Mouse (Mus musculus) hindbrain, postnatal 0 days (tissue): ENCODE results near the gene Hoxc10. TPM values are rescaled to one million over a fixed set of nuclear protein-coding genes. Genes with fewer than 3 reads are reported as not detected.

ENCODE experiments used
- ATAC-seq: fragments of 200-750 bp; cut with Nextera tagmentation; 2 replicates; pipeline ENCODE4 v1.8.0; 2017; ENCODE audit warnings: mild to moderate bottlenecking, moderate TSS enrichment, moderate library complexity
- DNase-seq: peaks from one replicate; pipeline ENCODE4 v3.0.0-alpha.2; 2015; ENCODE audit warnings: low spot score
- H3K27ac ChIP-seq: fragments of 300-500 bp; sonication (generic); 2 replicates; pipeline ENCODE4 v1.5.1; 2014; ENCODE audit warnings: mild to moderate bottlenecking
- H3K27me3 ChIP-seq: fragments of 300-500 bp; sonication (generic); 2 replicates; pipeline ENCODE4 v1.6.1; 2014; ENCODE audit warnings: low read length, mixed read lengths; ENCODE audit not compliant: insufficient read depth
- H3K36me3 ChIP-seq: fragments of 300-500 bp; sonication (generic); 2 replicates; pipeline ENCODE4 v1.6.1; 2014; ENCODE audit warnings: low read length, mixed read lengths; ENCODE audit not compliant: insufficient read depth
- H3K4me1 ChIP-seq: fragments of 300-500 bp; sonication (generic); 2 replicates; pipeline ENCODE4 v1.6.1; 2014; ENCODE audit warnings: antibody characterized with exemption, low read length, mixed read lengths; ENCODE audit not compliant: insufficient read depth
- H3K4me2 ChIP-seq: fragments of 300-500 bp; sonication (generic); 2 replicates; pipeline ENCODE4 v1.6.1; 2014; ENCODE audit warnings: low read depth, mild to moderate bottlenecking, low read length, moderate library complexity, mixed read lengths
- H3K4me3 ChIP-seq: fragments of 300-500 bp; sonication (generic); 2 replicates; pipeline ENCODE4 v1.5.1; 2014; ENCODE audit warnings: low read length
- H3K9ac ChIP-seq: fragments of 300-500 bp; sonication (generic); replicated peaks from 2 replicates; pipeline ENCODE4 v1.6.1; 2014; ENCODE audit warnings: mild to moderate bottlenecking, low read length, moderate library complexity, mixed read lengths
- H3K9me3 ChIP-seq: fragments of 300-500 bp; sonication (generic); 2 replicates; pipeline ENCODE4 v1.6.1; 2016; ENCODE audit warnings: low read length, mixed read lengths
- CTCF ChIP-seq: IDR thresholded peaks from 2 replicates; pipeline ENCODE4 v1.5.1; 2016; ENCODE audit warnings: antibody characterized with exemption, control low read depth, low read depth
- WGBS: fragments of 180-500 bp; shearing (Covaris S2); extraction: QIAGEN DNeasy Blood & Tissue Kit; methylation state at CpG from one replicate; pipeline ENCODE4 v1.1.7; 2014; 5-methylcytosine and 5-hydroxymethylcytosine counted together
- polyA plus RNA-seq: library from polyadenylated mRNA; unstranded; fragments of >200 nt; fragmentation: Nextera tagmentation; extraction: Ambion mirVana; gene quantifications from 2 replicates; pipeline ENCODE4 v1.2.1, GENCODE M21; 2015
- total RNA-seq: library from RNA; depleted of rRNA; stranded (reverse); fragments of >200 nt; gene quantifications from 2 replicates; pipeline ENCODE4 v1.2.3, GENCODE M21; 2014

Hoxc10 gene
- total and polyA plus RNA-seq, 2 experiments from 2014 or later, result not detected

- ATAC-seq (no peak), DNase-seq (no peak)
- H3K9ac ChIP-seq, result no peak within 1 kb of the TSS
- H3K4me3 ChIP-seq, result no peak within 1 kb of the TSS
- no peak within 1 kb of the TSS for H3K27ac ChIP-seq
- no peaks in the 10 kb centered on the region for H3K4me1 ChIP-seq
- no peak within 1 kb of the TSS for H3K4me2 ChIP-seq
- TF ChIP-seq CTCF, result no peak
- no peaks in the 10 kb centered on the region for H3K36me3 ChIP-seq
- no peaks in the 10 kb centered on the region for H3K9me3 ChIP-seq
- WGBS, result under 1% methylated on average over 19 of the region's 20 CpGs
- H3K27me3 ChIP-seq, result peaks cover 87% of the 10 kb centered on the region
Measured at GRCm38 (mm10) chr15:102976171-102976570, 9.6 kb downstream of the Hoxc10 start, which contains the start of gene Hoxc9. Gene Hoxc9, plus strand, starts transcription at chr15:102976439.

- Histone ChIP-seq H3K27ac (no peak overlapping the region), H3K4me3 (no peak overlapping the region), H3K27me3 (peaks cover 84% of the 10 kb centered on the region), H3K36me3 (no peaks in the 10 kb centered on the region), H3K4me2 (no peak overlapping the region), H3K9ac (no peak overlapping the region), H3K9me3 (no peaks in the 10 kb centered on the region), H3K4me1 (no peaks in the 10 kb centered on the region)
- ATAC-seq (no peak), DNase-seq (no peak)
- TF ChIP-seq CTCF, result no peak
- WGBS, result 1% methylated on average over 37 of the region's 37 CpGs
Measured at GRCm38 (mm10) chr15:102976631-102977422, 10.2 kb downstream of the Hoxc10 start.

GRCm38 (mm10) chr15:102977423-102977974 is 10.9 kb downstream of the Hoxc10 start:
- Histone ChIP-seq H3K9me3 (no peaks in the 10 kb centered on the region), H3K36me3 (no peaks in the 10 kb centered on the region), H3K27me3 (peaks cover 84% of the 10 kb centered on the region), H3K27ac (no peak overlapping the region), H3K4me1 (no peaks in the 10 kb centered on the region), H3K9ac (no peak overlapping the region), H3K4me2 (no peak overlapping the region), H3K4me3 (no peak overlapping the region)
- TF ChIP-seq CTCF, result no peak
- 4% methylated on average over 16 of the region's 16 CpGs for WGBS
- ATAC-seq (no peak), DNase-seq (no peak)

- H3K4me2 ChIP-seq, result no peak overlapping the region
- no peak overlapping the region for H3K27ac ChIP-seq
- DNase-seq (no peak), ATAC-seq (no peak)
- H3K4me1 ChIP-seq, result no peaks in the 10 kb centered on the region
- no peaks in the 10 kb centered on the region for H3K9me3 ChIP-seq
- peaks cover 84% of the 10 kb centered on the region for H3K27me3 ChIP-seq
- no peak overlapping the region for H3K9ac ChIP-seq
- under 1% methylated on average over 13 of the region's 13 CpGs for WGBS
- H3K36me3 ChIP-seq, result no peaks in the 10 kb centered on the region
- H3K4me3 ChIP-seq, result no peak overlapping the region
- no peak for TF ChIP-seq CTCF
Measured at GRCm38 (mm10) chr15:102978615-102979515, 12.3 kb downstream of the Hoxc10 start.

GRCm38 (mm10) chr15:102979936-102980335 is 13.3 kb downstream of the Hoxc10 start:
- WGBS, result 0% methylated on average over 1 of the region's 1 CpGs
- Histone ChIP-seq H3K36me3 (no peaks in the 10 kb centered on the region), H3K27ac (no peak overlapping the region), H3K4me1 (no peaks in the 10 kb centered on the region), H3K9me3 (no peaks in the 10 kb centered on the region), H3K4me2 (no peak overlapping the region), H3K27me3 (peaks cover 83% of the 10 kb centered on the region), H3K9ac (no peak overlapping the region), H3K4me3 (no peak overlapping the region)
- no peak for TF ChIP-seq CTCF
- no peak for DNase-seq
- ATAC-seq, result no peak

GRCm38 (mm10) chr15:102980352-102980751 is 13.8 kb downstream of the Hoxc10 start:
- TF ChIP-seq CTCF, result no peak
- Histone ChIP-seq H3K4me2 (no peak overlapping the region), H3K4me1 (no peaks in the 10 kb centered on the region), H3K9ac (no peak overlapping the region), H3K4me3 (no peak overlapping the region), H3K27me3 (peaks cover 83% of the 10 kb centered on the region), H3K27ac (no peak overlapping the region), H3K9me3 (no peaks in the 10 kb centered on the region), H3K36me3 (no peaks in the 10 kb centered on the region)
- 3% methylated on average over 11 of the region's 11 CpGs for WGBS
- ATAC-seq, result no peak
- no peak for DNase-seq
